Mouse (Mus musculus) neutrophil, adult 5-6 weeks (primary cell): ENCODE data around the gene Gtpbp3. TPM values are rescaled to one million over a fixed set of nuclear protein-coding genes. Genes with fewer than 3 reads are reported as not detected.
"Not testable (repeated sequence)": the region's sequence is repeated elsewhere in the genome, so short reads cannot be mapped to it uniquely, and the experiment has no call there.

Source experiments
- ATAC-seq: fragments of 151-379, 151-347 bp; 2 replicates; pipeline ENCODE4 v1.8.0; 2017; ENCODE audit warnings: mild to moderate bottlenecking, moderate TSS enrichment; ENCODE audit not compliant: insufficient number of reproducible peaks, poor library complexity, low FRiP score, severe bottlenecking; ENCODE audit errors: extremely low read depth
- total RNA-seq: library from RNA; stranded (forward); fragments of 200-1000 nt; gene quantifications from 2 replicates; pipeline ENCODE4 v1.2.3, GENCODE M21; 2017

Gene Gtpbp3
- total RNA-seq, 1 experiment from 2014 or later, result 19.7 TPM

DNA sequence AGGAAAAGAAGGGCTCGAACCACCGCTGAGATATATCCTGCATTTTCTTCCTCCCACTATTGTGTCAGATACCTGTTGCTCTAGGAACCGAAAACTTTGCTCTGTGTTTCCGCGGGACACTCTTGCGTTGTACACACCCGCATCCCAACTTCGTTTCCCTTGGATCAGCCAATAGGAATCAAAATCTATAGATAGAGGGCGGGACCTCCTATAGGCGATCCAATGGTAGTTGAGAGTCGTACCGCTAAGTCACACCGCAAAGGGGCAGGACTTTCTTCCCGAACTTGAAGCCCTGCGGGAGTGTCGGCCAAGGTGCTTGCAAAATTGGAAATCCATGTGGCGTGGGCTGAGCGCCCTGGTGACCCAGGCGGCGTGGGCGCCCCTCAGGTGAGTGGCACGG lies 551 bp downstream of the Gtpbp3 start:
- peak; percentile 84 for ATAC-seq

DNA sequence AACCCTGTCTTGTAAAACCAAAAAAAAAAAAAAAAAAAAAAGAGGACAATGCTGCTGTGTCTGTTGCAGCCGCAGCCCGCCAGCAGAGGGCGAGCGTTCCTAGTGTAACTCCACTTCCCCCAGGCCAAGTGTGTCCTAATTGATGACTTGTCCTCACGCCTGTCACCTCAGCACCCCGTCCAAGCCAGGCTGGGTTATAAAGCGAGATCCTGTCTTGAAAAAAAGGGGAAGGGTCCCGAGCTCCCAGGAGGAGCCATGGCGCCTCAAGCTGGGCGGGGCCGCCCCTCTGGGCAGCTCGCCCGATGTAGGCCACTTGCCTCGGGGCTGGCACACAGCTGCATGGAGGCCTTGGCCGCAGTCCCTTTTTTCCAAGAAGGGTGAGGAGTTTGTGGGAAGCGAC lies 7.1 kb downstream of the Gtpbp3 start:
- ATAC-seq, result peak; percentile 79

- no peak for ATAC-seq
Observed at GRCm38 (mm10) chr8:71495811-71496210, 7.9 kb downstream of the Gtpbp3 start.

- ATAC-seq, result no peak
Observed at GRCm38 (mm10) chr8:71496481-71496880, 8.6 kb downstream of the Gtpbp3 start.

GRCm38 (mm10) chr8:71497077-71497645 lies 9.3 kb downstream of the Gtpbp3 start:
- no peak for ATAC-seq

GRCm38 (mm10) chr8:71497881-71498501 lies 10.1 kb downstream of the Gtpbp3 start:
- ATAC-seq, result no peak

- no peak for ATAC-seq
Observed at GRCm38 (mm10) chr8:71498816-71499690, 11.2 kb downstream of the Gtpbp3 start.

- no peak for ATAC-seq
Observed at GRCm38 (mm10) chr8:71504349-71504748, 16.4 kb downstream of the Gtpbp3 start.

GRCm38 (mm10) chr8:71505326-71505725 lies 17.4 kb downstream of the Gtpbp3 start:
- no peak for ATAC-seq

- no peak for ATAC-seq
Observed at GRCm38 (mm10) chr8:71505979-71506378, 18.1 kb downstream of the Gtpbp3 start.

DNA sequence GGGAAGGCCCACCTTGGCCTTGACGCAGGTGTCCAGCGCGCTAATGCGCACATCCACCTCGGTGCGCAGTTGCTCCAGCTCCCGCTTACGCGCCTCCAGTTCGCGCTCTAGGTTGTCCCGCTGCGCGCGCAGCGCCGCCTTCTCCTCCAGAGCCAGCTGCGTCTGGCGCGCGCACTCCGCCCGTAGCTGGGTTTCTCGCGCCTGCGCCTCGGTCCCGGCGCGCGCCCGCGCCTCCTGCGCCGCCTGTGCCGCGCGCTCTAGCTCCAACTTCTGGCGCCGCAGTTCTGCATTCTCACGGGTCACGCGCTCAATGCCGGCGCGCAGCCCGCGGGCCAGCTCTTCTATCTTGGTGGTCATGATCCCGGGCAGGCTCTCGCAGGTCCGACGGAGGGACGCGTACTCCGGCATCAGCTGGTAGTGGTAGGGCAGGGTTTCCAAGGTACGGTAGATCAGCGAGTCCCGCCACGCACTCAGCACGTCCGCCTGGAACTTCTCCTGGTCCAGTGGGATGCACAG lies 19.7 kb downstream of the Gtpbp3 start:
- ATAC-seq, result no peak

DNA sequence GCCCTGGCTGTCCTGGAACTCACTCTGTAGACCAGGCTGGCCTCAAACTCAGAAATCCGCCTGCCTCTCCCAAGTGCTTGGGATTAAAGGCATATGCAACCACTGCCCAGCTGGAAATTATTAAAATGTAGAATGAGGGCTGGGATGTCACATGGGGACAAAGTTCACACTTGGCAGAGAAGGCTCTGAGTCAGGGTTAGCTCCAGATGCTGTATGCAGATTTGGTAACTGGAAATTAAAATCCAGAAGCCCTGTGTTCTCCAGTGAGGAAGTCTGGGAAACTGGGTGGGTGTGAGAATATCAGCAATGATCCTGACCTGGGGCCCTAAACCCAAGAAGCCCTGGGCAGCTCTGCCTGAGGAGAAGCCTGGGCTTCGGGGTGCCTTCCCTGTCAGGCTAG lies 21.4 kb downstream of the Gtpbp3 start:
- no peak for ATAC-seq

- ATAC-seq, result no peak
Observed at GRCm38 (mm10) chr8:71511644-71512043, 23.7 kb downstream of the Gtpbp3 start, which contains the start of gene Plvap. TSS of gene Plvap (minus strand) at chr8:71511752.

DNA sequence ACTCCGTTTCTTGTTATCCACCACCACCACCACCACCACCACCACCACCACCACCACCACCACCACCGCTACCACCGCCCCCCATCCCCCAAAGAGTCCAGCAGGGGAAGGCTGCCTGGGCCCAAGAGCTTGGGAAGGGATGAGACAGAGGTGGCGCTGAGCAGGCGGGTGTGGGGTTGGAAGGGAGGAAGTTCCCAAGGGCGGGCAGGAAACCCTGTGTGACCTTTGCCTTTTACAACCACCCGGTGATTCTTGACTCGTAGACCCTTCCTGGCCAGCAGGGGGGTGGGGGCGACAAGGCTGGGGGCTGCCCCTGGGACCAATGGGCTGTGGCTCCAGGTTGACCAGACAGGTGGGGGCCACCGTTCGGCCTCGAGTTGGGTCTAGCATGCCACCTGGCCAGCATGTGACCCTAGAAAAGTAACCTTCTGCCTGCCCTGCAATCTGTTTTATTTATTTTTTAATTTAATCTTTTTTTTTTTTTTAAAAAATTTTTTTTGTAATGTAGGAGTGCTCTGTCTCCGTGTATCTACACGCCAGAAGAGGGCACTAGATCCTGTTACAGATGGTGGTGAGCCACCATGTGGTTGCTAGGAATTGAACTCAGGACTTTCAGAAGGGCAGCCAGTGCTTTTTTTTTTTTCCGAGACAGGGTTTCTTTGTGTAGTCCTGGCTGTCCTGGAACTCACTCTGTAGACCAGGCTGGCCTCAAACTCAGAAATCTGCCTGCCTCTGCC lies 25.3 kb downstream of the Gtpbp3 start:
- ATAC-seq, result no peak

DNA sequence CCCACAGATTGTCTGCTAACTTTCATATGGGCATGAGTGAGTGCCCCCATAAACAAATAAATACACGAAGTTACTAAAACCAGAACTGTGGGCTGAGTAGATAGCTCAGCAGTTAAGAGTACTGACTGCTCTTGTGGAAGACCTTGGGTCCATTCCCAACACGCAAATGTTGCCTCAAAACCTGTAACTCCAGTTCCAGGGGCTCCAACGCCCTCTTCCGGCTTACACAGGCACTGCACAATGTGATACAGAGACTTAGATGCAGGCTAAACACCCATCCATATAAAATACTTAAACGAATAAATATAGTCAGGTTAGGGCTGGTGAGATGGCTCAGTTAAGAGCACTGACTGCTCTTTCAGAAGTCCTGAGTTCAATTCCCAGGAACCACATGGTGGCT lies 27.1 kb downstream of the Gtpbp3 start:
- ATAC-seq, result no peak

DNA sequence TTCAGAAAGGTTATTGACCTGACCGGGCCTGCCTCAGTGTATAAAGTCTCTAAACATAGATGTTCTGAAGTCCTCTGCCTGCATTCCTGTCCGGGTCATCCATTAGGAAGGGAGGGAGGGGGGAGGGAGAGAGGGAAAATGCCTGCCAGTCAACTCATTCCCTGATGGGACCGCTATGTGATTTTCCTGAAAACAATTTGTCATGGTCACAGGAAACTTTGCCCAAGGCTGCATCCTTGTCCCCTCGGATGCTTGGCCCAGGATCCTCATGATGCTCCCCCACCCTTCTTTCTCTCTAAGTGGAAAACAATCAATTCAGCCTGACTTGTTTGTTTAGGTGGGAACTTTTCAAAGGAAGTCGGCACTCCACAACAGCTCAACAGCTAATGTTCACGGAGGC lies 28.9 kb downstream of the Gtpbp3 start:
- no peak for ATAC-seq

DNA sequence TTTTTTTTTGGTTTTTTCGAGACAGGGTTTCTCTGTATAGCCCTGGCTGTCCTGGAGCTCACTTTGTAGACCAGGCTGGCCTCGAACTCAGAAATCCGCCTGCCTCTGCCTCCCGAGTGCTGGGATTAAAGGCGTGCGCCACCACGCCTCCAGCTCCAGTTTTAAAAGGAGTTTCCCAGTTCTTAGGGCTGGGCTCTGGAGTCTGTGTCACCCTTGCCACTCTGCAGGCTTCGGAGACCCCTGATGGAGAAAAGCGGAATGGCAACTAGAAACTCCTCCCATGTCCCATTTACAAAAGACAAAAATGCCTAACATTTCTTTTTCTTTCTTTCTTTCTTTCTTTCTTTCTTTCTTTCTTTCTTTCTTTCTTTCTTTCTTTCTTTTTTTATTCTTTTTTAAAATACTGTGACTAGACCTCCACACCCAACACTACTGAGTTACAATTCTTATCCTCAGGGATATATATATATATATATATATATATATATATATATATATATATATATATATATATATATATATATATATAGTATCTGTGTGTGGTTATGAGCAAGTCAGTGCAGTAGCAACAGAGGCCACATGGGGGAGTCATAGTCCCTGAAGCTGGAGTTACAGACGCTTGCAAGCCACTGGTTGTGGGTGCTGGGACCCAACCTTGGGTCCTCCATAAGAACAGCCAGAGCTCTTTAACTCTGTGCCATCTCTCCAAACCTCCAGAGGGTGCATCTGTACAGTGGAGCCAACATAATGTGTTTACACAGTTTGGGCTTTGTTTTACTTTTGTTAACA lies 31.3 kb downstream of the Gtpbp3 start:
- ATAC-seq, result not testable (repeated sequence)

- peak; percentile 80 for ATAC-seq
Observed at GRCm38 (mm10) chr8:71521634-71522033, 33.7 kb downstream of the Gtpbp3 start.
